Mouse (Mus musculus) telencephalon, adult 2 months (tissue): ENCODE data around the gene Gabrb1.

Source experiments
- DNase-seq: peaks from one replicate; pipeline ENCODE4 v3.0.0-alpha.2; 2011; ENCODE audit warnings: low read depth, low spot score

Gene Gabrb1

GRCm38 (mm10) chr5:71828996-71829395, 171.1 kb downstream of the Gabrb1 start:
- peak; percentile 88 for DNase-seq

- no peak for DNase-seq
Observed at GRCm38 (mm10) chr5:71830342-71830741, 172.4 kb downstream of the Gabrb1 start.

- DNase-seq: peak; percentile 55
Observed at GRCm38 (mm10) chr5:71842241-71842640, 184.3 kb downstream of the Gabrb1 start.

- DNase-seq: peak; percentile 50
Observed at GRCm38 (mm10) chr5:71898214-71898613, 240.3 kb downstream of the Gabrb1 start.

GRCm38 (mm10) chr5:71903399-71903798, 245.5 kb downstream of the Gabrb1 start:
- no peak for DNase-seq

GRCm38 (mm10) chr5:71914028-71914427, 256.1 kb downstream of the Gabrb1 start:
- DNase-seq: no peak

- no peak for DNase-seq
Observed at GRCm38 (mm10) chr5:71915711-71916110, 257.8 kb downstream of the Gabrb1 start.

GRCm38 (mm10) chr5:71917206-71917605, 259.3 kb downstream of the Gabrb1 start:
- peak; percentile 88 for DNase-seq

- no peak for DNase-seq
Observed at GRCm38 (mm10) chr5:71923636-71924035, 265.7 kb downstream of the Gabrb1 start.

- DNase-seq: peak; percentile 55
Observed at GRCm38 (mm10) chr5:71926336-71926735, 268.4 kb downstream of the Gabrb1 start.

- DNase-seq: no peak
Observed at GRCm38 (mm10) chr5:71930036-71930435, 272.1 kb downstream of the Gabrb1 start.

GRCm38 (mm10) chr5:71951398-71951797, 293.5 kb downstream of the Gabrb1 start:
- no peak for DNase-seq

- no peak for DNase-seq
Observed at GRCm38 (mm10) chr5:71955070-71955685, 297.3 kb downstream of the Gabrb1 start.

- DNase-seq: no peak
Observed at GRCm38 (mm10) chr5:71964876-71965432, 307.0 kb downstream of the Gabrb1 start.

- DNase-seq: no peak
Observed at GRCm38 (mm10) chr5:71965529-71965928, 307.6 kb downstream of the Gabrb1 start.

- DNase-seq: peak; percentile 71
Observed at GRCm38 (mm10) chr5:71970140-71970800, 312.4 kb downstream of the Gabrb1 start.

- peak; percentile 70 for DNase-seq
Observed at GRCm38 (mm10) chr5:71972831-71973230, 314.9 kb downstream of the Gabrb1 start.

GRCm38 (mm10) chr5:71976133-71976532, 318.2 kb downstream of the Gabrb1 start:
- no peak for DNase-seq

GRCm38 (mm10) chr5:71976571-71977061, 318.7 kb downstream of the Gabrb1 start:
- peak; percentile 80 for DNase-seq

GRCm38 (mm10) chr5:71986561-71986960, 328.6 kb downstream of the Gabrb1 start:
- DNase-seq: no peak

- DNase-seq: peak; percentile 89
Observed at GRCm38 (mm10) chr5:71986983-71987398, 329.1 kb downstream of the Gabrb1 start.

- no peak for DNase-seq
Observed at GRCm38 (mm10) chr5:71999466-71999865, 341.6 kb downstream of the Gabrb1 start.
